Mouse (Mus musculus): ENCODE measurements around the gene E030030I06Rik.
"Not testable (repeated sequence)": the region's sequence is repeated elsewhere in the genome, so short reads cannot be mapped to it uniquely, and the experiment has no call there.

The E030030I06Rik gene

DNA sequence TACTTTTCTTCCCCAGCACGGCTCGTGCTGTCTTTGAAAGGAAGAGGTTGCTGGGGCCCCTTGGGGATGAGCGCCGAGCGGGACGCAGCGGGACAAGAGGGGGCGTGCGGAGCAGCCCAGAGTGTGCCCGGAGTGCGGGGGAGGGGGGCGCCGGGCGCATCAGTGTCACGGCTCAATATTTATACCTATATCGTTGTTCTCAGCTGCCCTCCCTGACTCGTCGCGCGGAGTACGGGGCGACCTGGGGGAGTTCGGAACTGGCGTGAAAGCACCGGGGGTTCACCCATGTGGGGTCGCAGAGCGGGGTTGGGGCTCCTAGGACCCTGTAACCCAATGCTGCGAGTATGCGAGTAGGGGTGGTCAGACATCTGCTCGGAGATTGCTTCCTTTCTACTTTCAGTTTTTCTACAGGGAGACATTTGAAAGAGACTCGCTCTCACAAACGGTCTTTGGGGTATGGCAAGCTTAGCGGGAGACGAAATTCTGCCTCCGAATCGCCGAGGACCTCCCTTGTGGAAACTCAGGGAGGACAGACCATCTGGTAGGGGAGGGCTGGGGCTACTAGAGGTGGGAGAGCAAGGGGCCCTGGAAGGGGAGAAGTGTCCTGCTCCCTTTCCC is at the start of gene E030030I06Rik:
Gene E030030I06Rik, minus strand, starts transcription at position 198 of the 618 bp plus-strand sequence.
- DNase-seq (ENCODE audit: low read depth, low spot score) = no peak

DNA sequence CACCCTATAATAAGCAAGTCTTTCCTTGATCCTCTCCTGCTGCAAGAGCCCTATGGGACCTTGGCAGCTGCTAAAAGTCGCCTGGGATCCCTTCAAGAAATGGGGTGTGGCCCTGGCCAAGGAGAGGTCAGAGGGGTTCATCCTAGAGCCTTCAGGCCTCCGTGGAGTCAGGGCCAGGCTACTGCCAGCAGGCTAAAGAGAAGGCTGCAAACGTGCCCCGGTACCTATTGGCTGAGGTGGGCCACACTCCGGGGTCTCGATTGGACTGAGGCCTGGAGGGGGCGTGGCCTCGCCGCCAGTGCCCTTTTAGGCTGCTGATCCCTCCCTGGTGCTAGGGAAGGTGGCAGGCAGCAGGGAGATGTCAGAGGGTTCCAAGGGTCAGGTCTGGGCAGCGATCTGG is 42.0 kb upstream of the E030030I06Rik start:
- not testable (repeated sequence) for DNase-seq (ENCODE audit: low read depth, low spot score)

DNA sequence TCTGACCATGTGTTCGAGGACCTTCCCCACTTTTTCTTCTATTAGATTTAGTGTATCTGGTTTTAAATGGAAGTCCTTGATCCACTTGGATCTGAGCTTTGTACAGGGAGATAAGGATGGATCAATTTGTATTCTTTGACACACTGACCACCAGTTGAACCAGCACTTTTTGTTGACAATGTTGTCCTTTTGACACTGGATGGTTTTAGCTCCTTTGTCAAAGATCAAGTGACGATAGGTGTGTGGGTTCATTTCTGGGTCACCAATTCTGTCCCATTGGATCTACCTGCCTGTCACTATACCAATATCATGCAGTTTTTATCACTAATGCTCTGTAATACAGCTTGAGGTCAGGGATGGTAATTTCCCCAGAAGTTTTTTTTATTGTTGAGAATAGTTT is 27.4 kb upstream of the E030030I06Rik start:
- DNase-seq (ENCODE audit: low read depth, low spot score) = not testable (repeated sequence)

DNA sequence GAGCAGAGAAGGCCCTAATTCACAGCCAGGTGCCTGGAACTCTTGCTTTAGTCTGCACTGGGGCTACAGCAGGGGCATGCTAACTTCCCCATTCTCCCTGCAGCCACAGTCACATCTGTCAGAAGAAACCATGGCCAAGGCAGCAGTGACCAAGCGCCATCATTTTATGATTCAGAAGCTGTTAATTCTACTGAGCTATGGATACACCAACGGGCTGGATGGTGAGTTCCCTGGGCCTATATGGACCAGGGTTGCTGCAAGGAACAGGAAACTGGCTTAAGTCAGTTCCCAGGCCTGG is 25.1 kb upstream of the E030030I06Rik start:
- DNase-seq (ENCODE audit: low read depth, low spot score) = not testable (repeated sequence)

DNA sequence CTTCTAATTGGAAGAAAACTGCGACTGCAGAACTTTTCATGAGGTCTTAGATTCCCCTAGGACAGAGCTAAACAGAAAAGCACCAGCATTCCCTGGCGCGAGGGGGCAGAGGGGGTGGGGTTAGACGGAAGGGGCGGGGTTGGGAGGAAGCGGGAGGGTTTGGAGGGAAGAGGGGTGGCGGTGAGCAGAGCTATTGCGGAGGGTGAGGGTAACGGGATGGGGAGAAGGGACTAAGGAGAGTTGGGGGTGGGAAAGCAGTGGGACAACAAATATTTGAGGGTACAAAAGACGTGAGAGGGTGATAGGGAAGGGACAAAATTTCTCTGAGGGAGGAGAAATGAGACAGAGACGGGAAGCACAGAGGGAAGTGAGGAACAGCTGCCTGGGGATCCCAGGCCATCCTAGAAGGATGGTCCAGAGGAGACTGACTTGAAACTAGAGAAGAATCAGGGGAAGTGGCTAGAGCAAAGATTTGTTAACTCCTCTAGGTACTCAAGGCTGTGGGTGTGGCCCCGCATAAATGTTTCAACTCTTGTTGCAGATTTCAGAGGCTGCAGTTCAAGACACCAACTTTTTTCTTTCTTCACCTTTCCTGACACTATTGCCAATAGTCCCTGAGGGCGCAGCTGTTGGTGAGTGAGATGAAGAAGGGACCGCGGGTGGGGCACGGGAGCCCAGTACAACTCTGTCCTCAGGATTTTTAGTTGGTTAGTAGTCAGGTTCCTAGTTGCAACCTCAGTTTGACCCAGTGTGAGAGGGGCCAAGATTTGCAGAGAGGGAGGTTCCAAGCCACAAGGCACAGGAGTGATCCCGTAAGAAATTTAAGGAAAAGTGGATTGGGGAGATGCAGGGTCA is 24.5 kb upstream of the E030030I06Rik start:
- DNase-seq (ENCODE audit: low read depth, low spot score) = not testable (repeated sequence)

DNA sequence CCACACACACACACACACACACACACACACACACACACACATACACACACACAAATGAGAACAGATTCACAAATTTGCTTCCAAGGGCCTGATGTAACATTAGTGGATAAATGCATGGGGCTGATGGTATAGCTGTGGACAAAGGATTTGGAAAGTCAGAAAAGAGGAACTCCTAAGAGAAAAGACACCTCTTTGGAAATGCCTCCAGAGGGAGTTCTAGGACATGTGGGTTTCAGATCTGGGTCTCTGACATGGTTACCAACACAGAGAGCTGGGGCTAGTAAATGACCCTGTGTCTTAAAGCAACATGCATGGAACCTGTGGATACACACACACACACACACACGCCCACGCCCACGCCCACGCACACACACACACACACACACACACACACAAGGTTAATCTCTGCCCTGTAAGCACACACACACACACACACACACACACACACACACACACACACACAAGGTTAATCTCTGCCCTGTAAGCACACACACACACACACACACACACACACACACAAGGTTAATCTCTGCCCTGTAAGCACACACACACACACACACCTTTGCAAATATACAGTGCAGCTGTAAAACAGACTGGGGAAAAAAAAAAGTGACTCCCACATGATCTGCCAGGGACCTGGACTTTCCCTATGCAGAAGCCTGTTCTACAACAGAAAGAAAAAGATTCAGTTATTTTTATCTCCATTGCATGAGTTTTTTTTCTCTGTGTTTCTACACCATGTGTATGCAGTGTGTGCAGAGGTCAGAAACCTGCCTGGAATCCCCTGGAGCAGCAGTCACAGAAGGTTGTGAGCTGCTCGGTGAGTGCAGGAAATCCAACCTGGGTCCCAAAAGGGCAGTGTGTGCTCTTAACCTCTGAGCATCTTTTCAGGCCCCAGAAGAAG is 23.6 kb upstream of the E030030I06Rik start:
- DNase-seq (ENCODE audit: low read depth, low spot score) = not testable (repeated sequence)

DNA sequence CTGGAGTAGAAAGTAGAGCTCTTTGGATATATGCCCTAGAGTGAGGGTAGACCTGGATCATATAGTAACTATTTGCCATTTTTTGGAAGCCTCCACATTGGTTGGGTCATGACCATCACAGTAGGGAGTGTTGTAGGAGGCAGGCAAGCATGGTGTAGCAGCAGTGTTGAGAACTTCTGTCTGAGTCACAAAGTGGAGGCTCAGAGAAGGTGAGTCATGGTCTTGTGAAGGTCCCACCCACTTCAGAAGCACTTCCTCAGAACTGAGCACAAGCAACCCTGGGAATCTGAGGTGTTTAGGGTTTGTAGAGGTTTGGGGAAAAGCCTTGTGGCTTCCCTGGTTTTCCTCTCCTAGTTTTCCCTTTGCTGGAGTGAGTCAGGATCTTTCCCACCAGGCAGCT is 20.0 kb upstream of the E030030I06Rik start:
- not testable (repeated sequence) for DNase-seq (ENCODE audit: low read depth, low spot score)

DNA sequence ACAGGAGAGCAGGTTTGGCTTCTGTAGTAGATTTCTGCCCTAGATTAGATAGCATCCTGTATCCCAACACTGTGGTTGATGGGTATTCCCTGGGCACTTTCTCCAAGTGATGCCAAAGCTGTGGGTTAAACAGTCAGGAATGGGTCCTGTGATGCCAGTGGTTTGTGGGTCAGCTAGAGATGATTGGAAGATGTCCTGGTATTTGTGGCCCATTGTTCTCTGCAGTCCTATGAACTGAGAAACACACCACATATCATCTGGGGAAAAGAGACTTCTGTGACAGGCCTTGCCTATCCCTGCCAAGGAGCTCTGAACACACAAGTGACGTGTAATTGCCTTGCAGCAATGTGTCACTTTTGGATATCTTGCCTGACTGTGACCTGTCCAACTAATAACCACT is 18.0 kb upstream of the E030030I06Rik start:
- DNase-seq (ENCODE audit: low read depth, low spot score) = not testable (repeated sequence)

DNA sequence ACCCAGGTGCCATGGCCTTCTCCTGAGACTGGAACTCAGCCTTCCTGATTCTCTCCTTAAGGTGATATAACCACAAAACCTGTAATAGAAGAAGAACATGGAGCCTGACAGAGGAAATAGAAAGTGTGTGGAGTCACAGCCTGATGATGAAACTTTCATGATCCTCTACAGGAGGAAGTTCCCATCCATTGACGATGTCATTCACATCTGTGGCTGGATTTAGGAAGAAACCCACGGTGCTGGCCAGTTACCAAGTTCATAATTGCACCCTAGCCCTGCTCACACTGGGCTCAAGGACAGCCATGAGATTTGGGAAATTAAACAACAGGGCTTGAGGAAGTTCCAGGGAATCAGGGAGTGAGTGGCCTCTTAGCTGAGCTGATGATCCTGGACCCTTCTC is 17.0 kb upstream of the E030030I06Rik start:
- not testable (repeated sequence) for DNase-seq (ENCODE audit: low read depth, low spot score)

DNA sequence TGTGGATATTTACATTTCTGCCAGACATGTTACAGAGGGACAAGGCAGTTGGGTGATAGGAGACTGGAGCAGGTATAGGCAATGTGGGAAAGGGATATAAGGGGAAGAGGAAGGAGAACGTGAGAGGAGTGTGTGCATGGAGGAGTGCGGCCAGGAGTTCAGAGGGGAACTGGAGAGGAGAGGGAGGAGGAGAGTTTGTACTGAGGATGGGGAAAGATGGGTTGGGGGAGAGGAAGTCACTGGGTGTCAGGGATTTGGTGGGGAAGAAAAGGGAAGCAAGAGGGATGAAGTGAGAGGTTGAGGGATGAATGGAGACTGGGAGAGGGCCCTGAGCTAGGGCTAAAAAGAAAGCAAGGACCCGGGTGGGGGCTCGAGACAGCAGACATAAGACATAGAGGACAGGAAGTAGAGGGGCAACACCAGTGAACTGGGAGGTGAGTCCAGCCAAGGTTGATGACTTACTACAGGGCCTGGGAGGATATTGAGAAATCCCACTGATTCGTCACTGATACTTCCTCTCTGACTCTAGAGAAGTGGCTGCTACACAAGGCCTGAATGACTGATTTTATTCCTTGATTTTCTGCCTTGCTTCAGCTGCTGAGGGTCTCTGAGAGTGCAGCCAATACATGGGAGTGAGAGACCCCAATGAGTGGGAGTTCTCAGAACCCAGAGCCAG is 16.4 kb upstream of the E030030I06Rik start:
- DNase-seq (ENCODE audit: low read depth, low spot score) = not testable (repeated sequence)

DNA sequence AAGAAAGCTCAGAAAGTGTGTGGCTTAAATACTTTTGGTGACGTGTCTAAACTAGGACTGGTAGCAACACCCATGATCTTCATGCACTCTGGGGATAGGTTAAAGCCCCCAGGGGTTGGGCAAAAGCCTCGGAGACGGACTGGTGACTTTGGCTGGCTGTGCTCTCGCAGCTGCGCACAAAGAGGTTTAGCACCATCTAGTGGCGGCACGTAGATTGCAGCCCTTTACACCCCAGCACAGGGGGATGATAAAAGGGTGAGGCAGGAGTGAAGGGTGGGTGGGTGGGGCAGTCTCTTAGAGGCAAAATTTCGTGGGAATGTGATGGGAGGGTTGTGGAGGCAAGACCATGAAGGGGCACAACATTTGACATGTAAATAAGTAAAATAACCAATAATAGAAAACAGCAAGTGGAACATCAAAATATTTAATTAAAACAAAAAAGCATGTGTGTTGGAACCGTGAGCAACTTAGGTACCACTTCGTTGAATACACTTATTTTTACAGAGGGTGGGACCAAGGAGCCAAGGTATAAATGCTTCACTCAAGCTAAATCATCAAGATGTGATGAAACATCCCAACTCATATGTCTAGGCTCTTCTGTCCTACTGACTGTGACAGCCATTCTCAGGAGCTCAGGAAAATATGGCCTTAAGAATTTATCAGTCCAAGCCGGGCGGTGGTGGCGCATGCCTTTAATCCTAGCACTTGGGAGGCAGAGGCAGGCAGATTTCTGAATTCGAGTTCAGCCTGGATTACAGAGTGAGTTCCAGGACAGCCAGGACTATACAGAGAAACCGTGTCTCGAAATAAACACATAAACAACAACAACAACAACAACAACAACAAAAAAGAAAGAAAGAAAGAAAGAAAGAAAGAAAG is 14.9 kb upstream of the E030030I06Rik start:
- DNase-seq (ENCODE audit: low read depth, low spot score) = not testable (repeated sequence)

DNA sequence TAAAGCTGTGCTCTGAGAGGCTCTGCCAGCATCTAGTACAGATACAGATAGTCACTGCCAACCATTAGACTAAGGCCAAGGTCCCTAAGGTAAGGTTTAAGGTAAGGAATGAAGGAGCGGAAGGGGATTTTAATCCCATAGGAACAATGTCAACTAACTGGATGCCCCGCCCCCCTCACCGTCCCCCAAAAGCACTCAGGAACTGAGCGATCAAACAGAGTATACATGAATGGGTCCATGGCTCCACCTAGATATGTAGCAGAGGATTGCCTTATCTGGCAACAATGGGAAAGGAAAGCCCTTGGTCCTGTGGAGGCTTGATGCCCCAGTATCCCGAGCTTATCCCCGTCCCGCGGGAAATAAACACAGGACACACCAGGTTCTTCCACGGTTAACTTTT is 14.2 kb upstream of the E030030I06Rik start:
- DNase-seq (ENCODE audit: low read depth, low spot score) = not testable (repeated sequence)

DNA sequence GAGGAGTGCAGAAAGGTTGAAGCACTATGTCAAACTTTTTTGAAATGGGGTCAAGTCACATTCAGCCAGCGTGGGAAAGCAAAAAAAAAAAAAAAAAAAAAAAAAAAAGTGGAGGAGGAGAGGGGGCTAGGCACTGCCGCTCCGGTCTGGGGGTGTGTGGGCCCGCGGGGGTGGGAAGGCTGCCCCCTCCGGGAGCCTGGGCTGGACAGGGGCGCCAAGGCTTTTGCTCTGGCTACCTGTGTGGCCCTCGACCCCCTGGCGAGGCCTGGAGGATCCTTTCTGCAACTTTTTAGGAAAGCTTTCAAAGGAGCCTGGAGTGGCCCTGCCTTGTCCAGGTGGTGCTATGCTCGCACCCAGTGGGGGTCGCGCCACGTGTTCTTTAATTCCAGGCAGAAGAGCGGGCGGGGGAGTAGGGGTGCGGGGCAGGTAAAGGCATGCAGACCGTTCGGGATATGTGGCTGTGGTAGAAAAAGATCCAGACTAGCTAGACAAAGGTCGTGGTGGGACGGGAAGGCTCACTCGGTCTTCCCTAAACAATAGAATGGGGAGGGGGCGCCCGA is 10.6 kb upstream of the E030030I06Rik start:
- DNase-seq (ENCODE audit: low read depth, low spot score) = no peak

DNA sequence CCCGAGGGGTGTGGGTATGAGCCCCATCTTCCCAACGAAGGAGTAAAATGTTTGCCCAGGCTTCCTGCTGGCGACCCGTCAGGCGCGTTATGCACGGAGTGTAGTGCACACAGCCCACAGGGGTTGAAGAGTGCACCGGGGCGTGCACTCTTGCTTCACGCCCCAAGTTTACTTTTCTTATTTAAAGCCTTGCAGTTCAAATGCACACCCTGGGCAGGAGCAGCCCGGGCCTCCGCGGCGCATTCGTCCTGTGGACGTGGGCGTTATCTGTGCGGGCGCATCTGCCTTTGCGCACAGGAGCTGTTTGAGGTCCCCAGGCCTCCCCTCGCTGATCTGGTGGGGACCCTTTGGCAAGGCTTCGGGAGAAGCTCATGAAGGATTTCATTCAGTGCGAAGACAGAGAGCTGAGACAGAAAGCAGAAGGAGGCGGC is 10.1 kb upstream of the E030030I06Rik start:
- no peak for DNase-seq (ENCODE audit: low read depth, low spot score)

DNA sequence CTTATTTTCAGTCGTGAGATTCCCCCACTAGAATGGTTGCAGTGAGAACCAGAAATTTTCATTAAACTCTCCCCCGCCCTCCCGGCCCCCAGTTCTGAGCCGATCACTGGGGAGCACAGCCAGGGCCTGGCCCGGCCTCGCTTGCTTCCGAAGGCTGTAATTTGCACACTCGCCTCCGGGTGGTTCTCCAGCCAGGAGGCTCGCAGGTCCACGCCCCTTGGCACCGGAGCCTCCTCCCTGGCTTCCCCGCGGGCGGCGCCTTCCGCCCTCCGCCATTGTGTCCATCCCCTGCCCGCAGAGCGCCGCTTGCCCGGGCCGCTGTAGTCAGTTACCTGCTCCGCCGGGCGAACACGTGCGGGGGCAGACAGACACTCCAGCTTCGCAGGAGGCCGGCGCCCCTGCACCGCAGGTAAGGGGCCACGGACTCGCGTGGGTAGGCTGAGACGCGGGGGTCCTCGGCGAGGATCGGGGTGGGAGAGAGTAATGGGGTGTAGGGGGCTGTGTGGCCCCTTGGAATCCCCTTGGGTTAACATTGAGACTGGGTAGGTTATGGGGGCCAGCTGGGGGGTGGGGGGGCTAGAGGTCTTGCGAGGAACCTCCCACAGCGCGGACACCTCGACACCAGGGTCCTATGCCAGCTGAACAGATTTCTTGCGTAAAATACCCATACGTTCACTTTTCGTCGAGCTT is 9.4 kb upstream of the E030030I06Rik start, which contains the start of the genes Raet1e and H60b:
Gene Raet1e, plus strand, starts transcription at position 260 of the 690 bp plus-strand sequence.
Gene H60b, plus strand, starts transcription at position 277 of the 690 bp plus-strand sequence.
- not testable (repeated sequence) for DNase-seq (ENCODE audit: low read depth, low spot score)

DNA sequence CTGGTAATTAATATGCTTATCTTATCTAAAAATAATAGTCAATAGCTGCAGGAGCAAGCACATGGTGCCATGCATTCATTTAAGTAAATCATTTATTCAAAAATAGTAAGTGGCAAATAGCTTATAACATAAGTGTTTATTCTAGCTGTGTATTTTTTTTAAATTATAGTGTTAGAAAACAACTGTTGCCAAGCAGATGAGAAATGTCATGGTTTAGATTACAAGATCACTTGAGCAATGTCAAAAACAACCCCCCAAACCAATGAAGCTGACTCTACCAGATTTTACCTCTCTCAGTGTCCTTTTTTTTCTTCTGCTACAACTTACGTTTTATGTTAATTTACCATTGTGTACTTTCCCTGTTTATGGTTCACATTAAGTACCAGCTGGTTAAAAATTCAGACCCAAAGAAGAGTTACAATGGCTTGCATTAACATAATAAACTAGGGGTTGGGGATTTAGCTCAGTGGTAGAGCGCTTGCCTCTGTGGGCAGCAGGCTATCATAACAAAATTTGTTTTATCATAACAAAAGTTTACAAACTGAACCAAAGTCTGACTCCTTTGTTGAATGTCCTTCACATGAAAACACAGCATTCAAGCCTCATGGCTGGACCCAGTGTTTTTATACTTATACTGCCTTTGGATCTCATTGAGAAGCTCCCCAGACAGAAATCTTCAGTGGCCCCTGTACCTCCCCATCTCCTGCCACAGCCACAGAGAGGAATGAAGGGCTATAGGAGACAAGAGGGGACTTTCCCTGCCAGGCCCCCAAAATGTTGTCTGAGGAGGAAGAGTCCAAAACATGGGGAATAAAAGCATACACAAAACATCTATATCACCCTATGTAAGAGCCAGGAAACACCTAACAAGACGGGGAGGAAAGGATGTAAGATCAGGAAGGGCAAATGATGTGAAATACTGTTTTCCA is 6.1 kb upstream of the E030030I06Rik start:
- no peak for DNase-seq (ENCODE audit: low read depth, low spot score)

DNA sequence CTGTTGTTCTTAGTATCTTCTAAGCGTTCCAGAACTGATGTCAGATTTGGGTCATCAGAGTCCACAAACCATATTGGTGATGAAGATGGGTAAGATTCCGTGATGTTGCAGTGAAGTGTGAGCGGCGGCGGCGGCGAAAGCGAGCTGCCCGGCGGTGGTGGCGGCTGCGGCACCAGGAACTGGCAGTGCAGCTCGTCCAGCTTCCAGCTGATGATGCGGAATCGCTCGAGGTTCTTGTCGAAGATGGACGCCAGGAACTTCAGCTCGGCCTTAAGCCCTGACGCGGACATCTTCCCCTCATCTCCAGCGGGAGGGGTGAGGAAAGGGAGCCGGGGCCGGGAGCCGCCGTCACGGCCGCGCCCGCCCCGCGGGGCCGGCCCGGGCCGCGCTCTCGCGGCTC is 5.1 kb upstream of the E030030I06Rik start:
- DNase-seq (ENCODE audit: low read depth, low spot score) = not testable (repeated sequence)

DNA sequence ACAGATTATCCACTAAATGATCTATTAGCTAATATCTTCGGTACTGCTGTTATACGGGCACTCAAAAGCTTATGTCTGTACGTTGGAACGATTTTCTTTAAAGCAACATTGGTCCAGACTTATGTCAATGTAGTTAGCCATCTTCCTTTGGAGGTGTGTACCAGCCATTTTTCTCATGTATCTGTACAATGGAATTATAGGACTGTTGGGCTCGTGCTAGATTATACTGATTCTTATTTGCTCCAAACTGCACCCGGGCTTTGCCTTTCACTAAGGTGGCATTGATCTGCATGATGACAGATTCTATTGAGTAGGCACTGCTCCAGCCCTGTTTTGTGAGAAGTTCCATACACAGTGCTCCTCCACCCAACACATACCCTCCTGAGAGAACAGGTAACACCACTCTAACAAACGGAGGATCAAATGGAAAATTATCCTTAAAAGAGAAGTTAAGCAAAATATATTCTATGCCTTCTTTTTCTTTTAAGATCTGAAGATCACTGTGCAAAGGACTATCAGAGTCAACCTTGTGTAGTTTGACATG is 4.1 kb upstream of the E030030I06Rik start:
- DNase-seq (ENCODE audit: low read depth, low spot score) = not testable (repeated sequence)
